Mouse (Mus musculus) ES-E14 (cell line): ENCODE data around the gene Rps27l. TPM values are rescaled to one million over a fixed set of nuclear protein-coding genes. Genes with fewer than 3 reads are reported as not detected.

Experiments
- DNase-seq: peaks from one replicate; pipeline ENCODE4 v3.0.0-alpha.2; 2013; ENCODE audit warnings: low read depth, low spot score
- H3K27ac ChIP-seq: 2 replicates; pipeline ENCODE4 v1.5.1; 2012; ENCODE audit warnings: low read depth, mild to moderate bottlenecking, low read length, moderate library complexity, mixed read lengths; ENCODE audit not compliant: poor library complexity, insufficient read depth, severe bottlenecking
- H3K36me3 ChIP-seq: 2 replicates; pipeline ENCODE4 v1.6.1; 2012; ENCODE audit warnings: mild to moderate bottlenecking, low read length, moderate library complexity, mixed read lengths; ENCODE audit not compliant: control insufficient read depth, poor library complexity, insufficient read depth, severe bottlenecking
- H3K4me1 ChIP-seq, 2 experiments: fragments of 150-350 bp in 1 of 2; sonication (generic) in 1 of 2; 2 replicates each; pipeline ENCODE4 v1.6.1; 2012; ENCODE audit warnings: low read length in 2 of 2, mild to moderate bottlenecking in 1 of 2, mixed read lengths in 1 of 2; ENCODE audit not compliant: control insufficient read depth in 2 of 2, insufficient read depth in 2 of 2, poor library complexity in 1 of 2
- H3K4me3 ChIP-seq, 2 experiments: fragments of 150-350 bp in 1 of 2; sonication (generic) in 1 of 2; 2 replicates each; pipeline ENCODE4 v1.5.1; 2012; ENCODE audit warnings: low read length in 2 of 2, low read depth in 1 of 2, mild to moderate bottlenecking in 1 of 2, mixed read lengths in 1 of 2; ENCODE audit not compliant: insufficient read depth in 1 of 2, poor library complexity in 1 of 2, severe bottlenecking in 1 of 2
- H3K9ac ChIP-seq: 2 replicates; pipeline ENCODE4 v1.6.1; 2012; ENCODE audit warnings: low read depth, mild to moderate bottlenecking, low read length, mixed read lengths; ENCODE audit not compliant: poor library complexity, insufficient read depth, severe bottlenecking
- H3K9me3 ChIP-seq: fragments of 150-350 bp; sonication (generic); 2 replicates; pipeline ENCODE4 v1.6.1; 2012; ENCODE audit warnings: low read depth, mild to moderate bottlenecking, low read length; ENCODE audit not compliant: control insufficient read depth, insufficient read depth
- CHD2 ChIP-seq: IDR thresholded peaks from 2 replicates; pipeline ENCODE4 v1.6.1; 2014; ENCODE audit warnings: mild to moderate bottlenecking, low read depth, low read length, inconsistent platforms
- HCFC1 ChIP-seq: IDR thresholded peaks from 2 replicates; pipeline ENCODE4 v1.6.1; 2012; ENCODE audit warnings: low read length, inconsistent platforms, borderline replicate concordance; ENCODE audit not compliant: insufficient read depth
- MAFK ChIP-seq: IDR thresholded peaks from 2 replicates; pipeline ENCODE4 v1.6.1; 2014; ENCODE audit warnings: mild to moderate bottlenecking, low read depth, low read length, inconsistent platforms; ENCODE audit not compliant: insufficient read depth
- ZC3H11A ChIP-seq: IDR thresholded peaks from 2 replicates; pipeline ENCODE4 v1.6.1; 2012; ENCODE audit warnings: low read depth, mild to moderate bottlenecking, inconsistent platforms, low read length, borderline replicate concordance
- ZNF384 ChIP-seq: IDR thresholded peaks from 2 replicates; pipeline ENCODE4 v1.6.1; 2012; ENCODE audit warnings: low read depth, low read length, inconsistent platforms
- in situ Hi-C, 2 experiments: fragments of 600-800 bp; cut with MboI; formaldehyde crosslinking; loops; one replicate each; pipeline ENCODE4 v1.15.1; 2025; ENCODE audit warnings: low sequenced_read_pairs in 2 of 2, inconsistent platforms in 1 of 2; ENCODE audit not compliant: unreplicated experiment in 2 of 2
- total RNA-seq: library from RNA; depleted of rRNA; stranded (reverse); fragments of 300-350 nt; gene quantifications from 2 replicates; pipeline ENCODE4 v1.2.3, GENCODE M21; 2012

The Rps27l gene
- total RNA-seq, 1 experiment: 917 TPM

GRCm38 (mm10) chr9:66957451-66957850, 11.6 kb downstream of the Rps27l start:
- DNase-seq: no peak
- TF ChIP-seq CHD2: no peak
- no peak for TF ChIP-seq HCFC1
- no peak for TF ChIP-seq ZNF384
- no peak for TF ChIP-seq MAFK
- TF ChIP-seq ZC3H11A: no peak
- H3K4me3 ChIP-seq: no peak overlapping the region
- H3K9ac ChIP-seq: no peak overlapping the region
- H3K36me3 ChIP-seq: no peaks in the 10 kb centered on the region; the same call in 1 of the 2 replicates
- no peaks in the 10 kb centered on the region for H3K9me3 ChIP-seq
- in situ Hi-C loops: no loop called here
- H3K4me1 ChIP-seq: no peaks in the 10 kb centered on the region
- H3K27ac ChIP-seq: no peak overlapping the region

GRCm38 (mm10) chr9:66961478-66961877, 15.6 kb downstream of the Rps27l start:
- no peaks in the 10 kb centered on the region for H3K9me3 ChIP-seq
- no peaks in the 10 kb centered on the region for H3K36me3 ChIP-seq
- DNase-seq: no peak
- H3K4me1 ChIP-seq: no peaks in the 10 kb centered on the region
- no peak overlapping the region for H3K27ac ChIP-seq
- H3K4me3 ChIP-seq: no peak overlapping the region
- in situ Hi-C loops: no loop called here
- H3K9ac ChIP-seq: no peak overlapping the region
- TF ChIP-seq ZC3H11A: no peak
- TF ChIP-seq ZNF384: no peak
- no peak for TF ChIP-seq HCFC1
- no peak for TF ChIP-seq CHD2
- TF ChIP-seq MAFK: no peak

- no peak for DNase-seq
- Histone ChIP-seq H3K36me3 (no peaks in the 10 kb centered on the region), H3K9ac (no peak overlapping the region), H3K4me3 (no peak overlapping the region), H3K27ac (no peak overlapping the region), H3K9me3 (no peaks in the 10 kb centered on the region), H3K4me1 (no peaks in the 10 kb centered on the region)
- in situ Hi-C loops: no loop called here
- no peak for TF ChIP-seq HCFC1
These were observed 21.6 kb downstream of the Rps27l start for GRCm38 (mm10) chr9:66967492-66967891.

GRCm38 (mm10) chr9:66971116-66971515, 25.2 kb downstream of the Rps27l start:
- in situ Hi-C loops: no loop called here
- no peaks in the 10 kb centered on the region for H3K36me3 ChIP-seq
- no peak overlapping the region for H3K9ac ChIP-seq
- H3K4me1 ChIP-seq: no peaks in the 10 kb centered on the region; a peak in 1 of 4 replicates
- H3K4me3 ChIP-seq: no peak overlapping the region
- TF ChIP-seq ZC3H11A: no peak
- TF ChIP-seq MAFK: no peak
- no peak for TF ChIP-seq HCFC1
- TF ChIP-seq ZNF384: no peak
- no peak for TF ChIP-seq CHD2
- no peak overlapping the region for H3K27ac ChIP-seq
- no peaks in the 10 kb centered on the region for H3K9me3 ChIP-seq
- no peak for DNase-seq

- Histone ChIP-seq H3K4me3 (peak overlapping the region; percentile 88 to 89), H3K4me1 (peaks cover 0 to 2% of the 10 kb centered on the region in 2 experiments; a peak in 2 of 4 replicates), H3K27ac (no peak overlapping the region), H3K36me3 (no peaks in the 10 kb centered on the region), H3K9me3 (no peaks in the 10 kb centered on the region), H3K9ac (peak overlapping the region; percentile 81)
- DNase-seq: peak; percentile 79
- in situ Hi-C loops: no loop called here
- TF ChIP-seq ZC3H11A: no peak
- TF ChIP-seq CHD2: no peak
These were observed 28.9 kb downstream of the Rps27l start for GRCm38 (mm10) chr9:66974721-66975225.
